Mouse (Mus musculus) erythroblast, adult 5-6 weeks (primary cell): ENCODE measurements at regions not wholly inside any gene's neighbourhood (a gene's known extent, or its start where the extent isn't known, plus 50 kb on each side); places are given as distances from the start of the nearest gene placed in this dataset.

Experiments used
- ATAC-seq: replicated peaks from 2 replicates; pipeline ENCODE4 v1.8.0; 2016; ENCODE audit warnings: moderate number of reproducible peaks, mild to moderate bottlenecking, moderate TSS enrichment, inconsistent platforms; ENCODE audit not compliant: poor library complexity, low FRiP score, severe bottlenecking

DNA sequence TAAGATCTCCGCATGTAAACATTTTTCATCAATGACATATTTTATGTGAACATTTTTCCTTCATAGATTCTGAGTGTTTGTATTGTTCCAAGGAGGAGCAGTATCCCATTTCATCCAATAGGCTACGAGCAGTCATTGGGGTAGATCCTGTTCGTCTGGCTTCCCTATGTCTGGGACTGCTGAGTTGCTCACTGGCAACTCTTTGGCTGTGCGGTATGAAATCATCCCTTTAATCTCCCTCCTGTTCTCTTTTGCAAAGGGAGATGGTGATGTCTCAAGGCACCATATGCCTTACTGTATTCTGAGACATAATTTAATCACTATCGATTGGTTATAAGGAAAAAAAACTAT, 133.4 kb upstream of the Fam241a start:
- ATAC-seq: no peak

DNA sequence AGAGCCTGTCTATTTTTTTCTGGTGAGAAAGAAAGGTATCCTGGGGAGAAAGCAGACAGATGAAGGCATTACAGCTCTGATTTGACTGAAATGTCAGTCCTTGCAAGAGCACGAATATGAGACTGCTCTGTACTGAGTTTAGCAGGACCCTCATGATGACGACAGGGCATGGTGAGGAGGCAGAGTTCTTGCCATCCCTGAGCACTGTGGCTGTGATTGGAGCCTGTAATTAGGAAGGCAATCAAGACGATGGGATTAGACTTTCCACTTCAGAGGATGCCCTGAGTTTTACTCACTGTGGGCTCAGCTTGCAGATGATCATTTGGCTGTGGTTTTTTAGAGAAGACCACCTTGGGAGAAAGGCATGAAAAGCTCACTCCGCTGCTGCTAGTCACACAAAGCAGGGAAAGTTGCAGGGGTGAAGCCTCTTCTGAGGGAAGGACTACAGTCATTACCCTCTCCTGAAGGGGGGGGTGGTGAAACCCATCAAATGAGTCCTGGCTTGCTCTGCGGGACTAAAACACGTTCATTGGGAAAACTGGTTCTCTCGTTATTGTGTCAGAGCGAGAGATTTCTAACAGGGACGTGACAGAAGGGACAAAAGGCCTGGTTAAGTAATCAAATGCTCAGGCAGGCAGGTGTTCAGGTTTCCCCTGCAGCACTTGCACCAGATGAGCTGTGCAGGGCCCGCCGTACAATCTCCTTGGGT, 132.9 kb upstream of the Fam241a start:
- ATAC-seq: no peak

DNA sequence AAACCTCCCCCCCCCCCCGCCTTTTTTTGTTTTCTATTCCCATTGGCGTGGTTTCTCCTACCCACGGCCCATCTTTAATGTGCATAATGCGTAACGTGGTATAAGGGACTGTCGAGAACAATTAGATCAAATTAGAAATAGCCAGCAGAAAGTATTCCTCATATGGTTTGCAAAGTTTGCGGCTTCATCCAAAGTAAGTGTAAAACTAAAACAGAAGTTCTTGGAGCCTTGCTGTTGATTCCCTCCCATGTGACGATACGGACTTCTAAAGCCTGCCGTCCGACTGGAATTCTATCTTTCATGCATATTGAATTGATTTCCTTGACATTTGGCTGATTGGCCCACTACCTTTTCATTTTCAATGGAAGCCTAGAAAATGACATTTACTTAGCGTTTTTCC, 128.7 kb upstream of the Fam241a start:
- no peak for ATAC-seq

GRCm38 (mm10) chr3:128014909-128015308, 118.8 kb upstream of the Fam241a start:
- no peak for ATAC-seq

- no peak for ATAC-seq
Measured at GRCm38 (mm10) chr3:128002905-128003641, 106.9 kb upstream of the Fam241a start.

DNA sequence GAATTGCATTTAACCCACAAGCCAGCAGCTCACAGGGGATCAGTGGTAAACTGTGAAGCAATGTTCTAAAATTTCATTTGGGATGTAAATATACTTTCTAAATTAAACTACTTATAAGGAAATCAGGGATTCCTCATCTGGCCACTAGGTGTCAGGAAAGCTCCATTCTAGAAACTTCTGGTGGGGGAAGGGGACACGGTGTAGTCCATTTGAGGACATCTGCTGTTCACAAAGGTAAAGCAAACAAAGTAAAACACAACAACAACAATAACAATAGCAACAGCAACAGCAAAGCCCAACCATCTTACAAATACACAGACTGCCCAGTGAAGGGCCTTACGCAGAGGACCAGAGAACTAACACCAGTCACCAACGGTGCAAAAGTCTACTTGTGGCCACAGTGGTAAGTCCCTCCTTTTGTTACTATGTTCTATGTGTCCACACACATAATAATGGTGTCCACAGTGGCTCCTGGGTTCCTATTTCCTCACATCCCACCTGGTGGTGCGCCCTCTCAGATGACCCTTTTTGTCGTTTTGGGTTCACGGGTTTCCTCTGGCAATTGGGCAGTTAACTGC, 105.9 kb upstream of the Fam241a start:
- ATAC-seq: no peak

GRCm38 (mm10) chr3:127995678-127996077, 99.6 kb upstream of the Fam241a start:
- ATAC-seq: no peak

DNA sequence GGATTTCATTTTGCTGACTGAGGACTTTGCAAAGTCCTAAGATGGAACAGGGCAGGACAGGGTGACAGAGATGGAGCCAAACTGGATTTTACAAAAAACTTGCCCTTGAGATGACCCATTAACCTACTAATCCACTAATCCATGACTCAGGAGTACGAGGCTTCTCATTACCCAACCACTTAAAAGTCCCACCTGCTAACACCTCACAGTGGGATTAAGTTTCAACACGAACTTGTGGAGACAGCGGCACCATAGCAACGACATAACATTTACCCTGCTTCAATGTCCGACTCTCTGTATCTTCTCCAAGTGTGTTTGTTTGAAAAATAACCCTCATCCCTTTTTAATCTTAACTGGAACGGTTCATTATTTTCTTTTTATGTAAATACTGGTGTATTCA, 91.5 kb upstream of the Fam241a start:
- ATAC-seq: no peak

DNA sequence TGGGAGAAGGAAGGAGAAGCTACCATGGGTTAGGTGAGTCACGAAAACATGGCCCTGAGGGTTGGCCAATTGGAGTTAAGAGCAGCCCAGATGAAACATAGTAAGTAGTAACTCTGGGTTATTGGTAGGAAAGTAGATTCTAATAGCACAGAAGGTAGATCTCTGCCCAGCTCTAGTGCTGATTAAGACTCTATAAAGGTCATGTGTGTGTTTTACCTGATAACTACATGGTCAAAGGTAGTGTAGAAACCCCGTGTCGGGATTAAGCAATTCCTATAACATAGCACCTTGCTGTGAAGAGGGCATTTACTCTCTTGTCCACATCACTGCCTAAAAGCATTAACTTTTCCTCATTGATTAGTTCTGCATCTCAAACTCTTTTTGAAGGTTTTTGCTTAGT, 89.0 kb upstream of the Fam241a start:
- no peak for ATAC-seq

- no peak for ATAC-seq
Measured at GRCm38 (mm10) chr3:127977240-127977639, 81.1 kb upstream of the Fam241a start.

GRCm38 (mm10) chr3:127970891-127971290, 74.8 kb upstream of the Fam241a start:
- ATAC-seq: peak; percentile 81

DNA sequence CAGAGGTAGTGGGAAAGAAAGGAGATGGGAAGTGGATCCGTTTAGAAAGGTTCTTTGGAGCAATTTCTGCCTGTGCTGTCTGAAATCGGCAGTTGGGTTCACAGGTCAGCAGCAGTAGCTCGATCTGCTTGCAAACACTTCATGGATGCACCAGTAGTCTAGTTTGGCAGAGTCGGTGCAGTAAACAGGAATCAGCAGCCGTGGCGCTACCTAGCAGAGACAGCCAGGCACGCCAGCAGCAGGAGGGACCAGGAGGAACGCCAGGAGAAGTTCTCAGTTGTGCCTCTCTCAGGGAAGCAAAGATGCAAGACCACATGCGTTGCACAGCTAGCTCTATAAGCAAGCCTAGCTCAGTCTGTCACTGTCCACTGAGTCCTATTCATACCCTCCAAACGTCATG, 71.0 kb upstream of the Fam241a start:
- no peak for ATAC-seq

GRCm38 (mm10) chr3:127966214-127966613, 70.1 kb upstream of the Fam241a start:
- no peak for ATAC-seq

GRCm38 (mm10) chr3:127958919-127959684, 63.0 kb upstream of the Fam241a start:
- ATAC-seq: no peak

DNA sequence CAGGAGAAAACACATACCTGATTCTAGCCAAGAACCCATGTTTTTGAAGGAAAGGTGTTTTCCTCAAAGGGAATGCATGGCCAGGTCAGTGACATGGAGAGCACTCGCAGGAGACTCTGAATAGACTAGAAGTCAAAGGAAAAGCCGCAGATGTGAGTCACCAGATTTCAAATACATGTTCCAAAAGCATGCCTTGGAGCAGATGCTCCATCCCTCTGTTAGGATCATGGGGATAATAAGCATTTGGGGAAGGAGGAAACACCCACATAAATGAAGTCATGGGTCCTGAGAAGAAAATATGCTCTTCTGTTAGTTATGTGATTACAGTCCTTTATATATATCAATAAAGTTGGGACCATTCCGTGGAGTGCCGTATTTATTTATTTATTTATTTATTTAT, 58.7 kb upstream of the Fam241a start:
- ATAC-seq: no peak

DNA sequence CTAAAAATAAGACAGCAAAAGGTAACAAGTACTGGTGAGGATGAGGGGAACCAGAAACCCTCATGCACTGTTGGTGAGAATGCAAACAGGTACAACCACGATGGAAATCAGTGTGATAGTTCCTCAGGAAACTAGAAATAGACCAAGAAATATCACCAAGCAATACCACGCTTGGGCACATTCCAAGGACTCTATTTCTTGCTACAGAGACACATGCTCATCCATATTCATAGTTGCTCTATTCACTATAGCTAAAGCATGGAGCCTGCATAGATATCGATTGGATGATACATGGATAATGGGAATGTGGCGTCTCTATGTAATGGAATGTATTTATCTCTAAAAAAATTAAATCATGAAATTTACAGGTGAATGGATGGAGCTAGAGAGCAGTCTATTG, 57.5 kb upstream of the Fam241a start:
- no peak for ATAC-seq

GRCm38 (mm10) chr3:127948898-127949620, 52.9 kb upstream of the Fam241a start:
- peak; percentile 91 for ATAC-seq

DNA sequence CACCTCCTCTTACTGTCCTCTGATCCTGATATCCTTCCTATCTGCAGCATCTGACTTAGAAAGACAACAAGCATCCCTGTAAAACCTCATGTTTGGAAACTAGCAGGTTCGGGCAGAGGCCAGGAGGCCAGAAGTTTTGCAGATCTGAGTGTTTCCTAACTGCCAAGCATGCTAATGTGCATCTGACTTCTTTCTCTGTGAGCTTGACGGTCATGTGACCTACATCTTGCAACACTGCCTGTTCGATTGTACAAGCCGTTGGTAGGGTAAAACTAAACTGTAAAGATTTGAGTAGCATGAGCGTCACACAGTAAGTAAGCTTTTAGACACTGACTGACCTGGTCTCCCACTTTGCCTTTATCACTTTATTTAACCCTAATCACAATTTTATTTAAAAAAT, 52.2 kb upstream of the Fam241a start:
- ATAC-seq: no peak
